9 mouse cellular contexts compared by ENCODE assay signal in genomic region chr2:71652261-71652801, GRCm38 (mm10).
DNase-seq lines count a peak whose midpoint lies in the region; ATAC-seq and TF ChIP-seq lines count a peak whose summit lies in the region.
"Had no signal": no experiment of that assay in that cellular context is flagged by ENCODE, and none has a peak within 500 bp of the region (broad histone marks: within the 10 kb centered on the region; RNA-seq: fewer than 3 reads in every experiment).

No protein-coding gene starts in this region.

- peak; percentile 71 for TF ChIP-seq CTCF in layer of hippocampus, adult 2 months (conservative IDR thresholded peaks at IDR 0.05)
- peak; percentile 17; the same call in 1 of the 2 replicates for TF ChIP-seq CTCF in small intestine, adult 2 months (IDR thresholded peaks at IDR 0.05; ENCODE audit: extremely low read depth, insufficient read length, insufficient replicate concordance, low read depth, low read length)

- WGBS in heart, embryonic 14.5 days: 16% methylated on average over 9 of the region's 9 CpGs
- 40% methylated on average over 9 of the region's 9 CpGs for WGBS in small intestine, adult 2 months

- peaks cover 9 to 16% of the 10 kb centered on the region in 2 experiments for H3K4me1 ChIP-seq in heart, embryonic 14.5 days (ENCODE audit: control insufficient read depth in 2 of 2, insufficient read depth in 2 of 2, low read length in 2 of 2)
- peaks cover 6% of the 10 kb centered on the region; the same call in 1 of the 2 replicates for H3K4me1 ChIP-seq in small intestine, adult 2 months (ENCODE audit: control insufficient read depth, insufficient read depth, insufficient read length, low read length)

- H3K4me3 ChIP-seq in heart, embryonic 14.5 days (ENCODE audit: control insufficient read depth in 1 of 2, insufficient read depth in 1 of 2, low read depth in 1 of 2, low read length in 2 of 2): no peak overlapping the region
- no peak overlapping the region for H3K4me3 ChIP-seq in layer of hippocampus, adult 2 months
- H3K4me3 ChIP-seq in small intestine, adult 2 months (ENCODE audit: low read depth, low read length): no peak overlapping the region

- no peaks in the 10 kb centered on the region for H3K27me3 ChIP-seq in heart, embryonic 14.5 days (ENCODE audit: control insufficient read depth, insufficient read depth, low read length)
- H3K27me3 ChIP-seq in small intestine, adult 2 months (ENCODE audit: control insufficient read depth, insufficient read depth, low read length): peaks cover 3% of the 10 kb centered on the region; the same call in 1 of the 2 replicates

- ATAC-seq in heart, embryonic 14.5 days (ENCODE audit: insufficient number of reproducible peaks, insufficient read depth, low FRiP score, low read depth): no peak

- H3K9me3 ChIP-seq in heart, embryonic 14.5 days (ENCODE audit: control insufficient read depth, low read length): no peaks in the 10 kb centered on the region

- peak overlapping the region; percentile 34 for H3K4me2 ChIP-seq in heart, embryonic 14.5 days (ENCODE audit: low read length)

- TF ChIP-seq POLR2A in small intestine, adult 2 months (IDR thresholded peaks at IDR 0.05; ENCODE audit: low read depth, low read length): no peak

- H3K36me3 ChIP-seq in heart, embryonic 14.5 days (ENCODE audit: control insufficient read depth, insufficient read depth, low read length): no peaks in the 10 kb centered on the region
- no peaks in the 10 kb centered on the region for H3K36me3 ChIP-seq in small intestine, adult 2 months (ENCODE audit: control insufficient read depth, insufficient read depth, low read length)

- H3K9ac ChIP-seq in heart, embryonic 14.5 days (ENCODE audit: low read length): no peak overlapping the region

- no peak overlapping the region for H3K27ac ChIP-seq in heart, embryonic 14.5 days (replicated peaks in 1 of 2; ENCODE audit: control insufficient read depth in 1 of 2, insufficient read depth in 1 of 2, low read depth in 2 of 2, low read length in 2 of 2)
- peak overlapping the region; percentile 28; the same call in 1 of the 2 replicates for H3K27ac ChIP-seq in layer of hippocampus, adult 2 months
- no peak overlapping the region for H3K27ac ChIP-seq in small intestine, adult 2 months (ENCODE audit: insufficient read depth, low read depth, low read length)
- H3K27ac ChIP-seq: macrophage had no signal

- peak; percentile 95 for DNase-seq in heart, adult 11 months
- DNase-seq in heart, adult 8-10 months (ENCODE audit: low spot score): no peak
- DNase-seq in embryo, embryonic 9.5 days (ENCODE audit: extremely low spot score): peak; percentile 57
- DNase-seq in layer of hippocampus, adult 2 months (ENCODE audit: low spot score in 2 of 2): peak; percentile 60 to 71
- peak; percentile 26 for DNase-seq in lung, postnatal 14 days
- DNase-seq in cerebellum, adult 18-20 months: no peak

Comparison
In these comparisons a context has a peak if more than half of its experiments do, and no peak if none do; other contexts are left out.
1. DNase-seq: peak in heart, adult 11 months (single experiment), embryo, embryonic 9.5 days (single experiment), layer of hippocampus, adult 2 months (2 of 2) and lung, postnatal 14 days (single experiment); none in heart, adult 8-10 months (single experiment) and cerebellum, adult 18-20 months (0 of 2).